Mouse (Mus musculus) frontal cortex, postnatal 10 days (tissue): ENCODE measurements around the gene Mapkapk5.
"Not testable (repeated sequence)": the region's sequence is repeated elsewhere in the genome, so short reads cannot be mapped to it uniquely, and the experiment has no call there.

Source experiments
- DNase-seq, 2 experiments: peaks; one replicate each; pipeline ENCODE4 v3.0.0; 2022; ENCODE audit warnings: low spot score in 2 of 2, mixed read lengths in 1 of 2

Mapkapk5 gene

DNA sequence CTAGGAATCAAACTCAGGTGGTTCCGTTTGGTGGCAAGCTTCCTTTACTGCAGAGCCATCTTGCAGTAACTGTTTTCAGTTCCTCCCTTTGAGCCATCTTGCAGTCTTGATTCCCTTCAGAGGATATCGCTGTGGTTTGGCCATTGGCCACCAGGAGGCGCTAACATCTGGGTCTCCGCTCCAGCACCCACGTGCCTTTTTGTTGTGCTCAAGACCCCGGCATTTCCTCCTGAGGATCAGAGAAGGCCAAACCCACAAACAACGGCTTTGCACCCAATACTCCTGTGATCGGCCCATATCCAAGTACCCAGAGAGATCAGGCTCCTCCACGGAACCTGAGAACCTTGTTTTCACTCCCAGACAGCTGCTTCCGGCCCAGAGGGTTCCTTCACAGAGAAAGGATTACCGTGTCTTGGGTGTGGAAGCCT, 18.8 kb upstream of the Mapkapk5 start:
- DNase-seq, result peak; percentile 67 to 74

DNA sequence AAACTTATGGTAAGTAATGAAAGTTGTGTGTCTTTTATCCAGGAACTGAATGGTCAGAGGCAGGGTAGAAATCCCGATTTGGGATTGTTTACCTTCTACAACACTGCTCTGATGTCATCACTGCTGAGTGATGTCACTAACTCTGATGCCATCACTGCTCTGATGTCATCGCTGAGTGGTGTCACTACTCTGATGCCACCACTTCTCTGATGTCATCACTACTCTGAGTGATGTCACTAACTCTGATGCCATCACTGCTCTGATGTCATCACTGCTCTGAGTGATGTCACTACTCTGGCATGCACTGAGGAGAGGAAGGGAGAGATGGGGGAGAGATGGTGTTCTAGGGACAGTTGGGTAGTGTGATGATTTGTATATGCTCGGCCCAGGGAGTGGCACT, 16.7 kb upstream of the Mapkapk5 start:
- DNase-seq, result no peak

GRCm38 (mm10) chr5:121549196-121549595, 3.5 kb upstream of the Mapkapk5 start:
- DNase-seq, result no peak

- DNase-seq, result no peak
Measured at GRCm38 (mm10) chr5:121547084-121547483, 1.4 kb upstream of the Mapkapk5 start.

GRCm38 (mm10) chr5:121546530-121546895, 808 bp upstream of the Mapkapk5 start:
- peak in 1 of 2 experiments; percentile 43 for DNase-seq

GRCm38 (mm10) chr5:121544910-121545792, 554 bp downstream of the Mapkapk5 start, which contains the start of the genes Adam1a and Gm42878:
Gene Adam1a (minus strand): TSS chr5:121545482.
Gene Gm42878 (minus strand): TSS chr5:121545482.
- peak in 1 of 2 experiments; percentile 11 for DNase-seq

- DNase-seq, result no peak
Measured at GRCm38 (mm10) chr5:121543370-121543769, 2.3 kb downstream of the Mapkapk5 start.

DNA sequence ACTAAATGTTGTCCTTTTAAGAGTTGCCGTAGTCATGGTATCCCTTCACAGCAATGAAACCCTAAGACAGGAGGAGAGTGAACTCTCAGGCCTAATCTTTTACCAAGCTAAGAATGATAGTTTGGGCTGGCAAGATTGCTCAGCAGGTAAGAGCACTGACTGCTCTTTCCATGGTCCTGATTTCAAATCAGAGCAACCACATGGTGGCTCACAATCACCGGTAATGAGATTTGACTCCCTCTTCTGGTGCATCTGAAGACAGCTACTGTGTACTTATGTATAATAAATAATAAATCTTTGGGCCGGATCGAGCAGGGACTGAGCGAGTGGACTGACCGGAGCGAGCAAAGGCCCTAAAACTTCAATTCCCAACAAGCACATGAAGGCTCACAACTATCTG, 4.5 kb downstream of the Mapkapk5 start:
- no peak for DNase-seq

GRCm38 (mm10) chr5:121540066-121540465, 5.6 kb downstream of the Mapkapk5 start:
- no peak for DNase-seq

DNA sequence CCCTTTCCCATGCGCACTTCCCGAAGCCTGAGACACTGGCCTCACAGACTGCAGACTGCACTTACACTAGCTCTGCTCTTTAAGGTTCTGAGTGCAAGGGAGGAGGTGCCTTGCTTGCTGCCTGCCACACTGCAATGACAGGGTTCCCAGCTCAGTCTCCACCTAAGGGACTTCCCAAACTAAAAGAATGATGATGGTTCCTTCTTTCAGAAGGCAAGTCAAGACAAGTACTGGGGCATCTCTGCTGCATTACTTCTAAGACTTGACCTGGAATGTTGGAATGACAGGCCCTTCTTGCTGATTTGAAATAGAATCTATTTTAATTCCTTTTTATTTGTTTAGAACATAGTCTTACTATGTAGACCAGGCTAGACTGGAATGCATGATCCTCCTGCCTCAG, 8.1 kb downstream of the Mapkapk5 start:
- no peak for DNase-seq

GRCm38 (mm10) chr5:121536921-121537555, 8.7 kb downstream of the Mapkapk5 start:
- no peak for DNase-seq

GRCm38 (mm10) chr5:121535116-121535515, 10.6 kb downstream of the Mapkapk5 start:
- DNase-seq, result no peak

GRCm38 (mm10) chr5:121534521-121534920, 11.2 kb downstream of the Mapkapk5 start:
- no peak for DNase-seq

- no peak for DNase-seq
Measured at GRCm38 (mm10) chr5:121526961-121527360, 18.7 kb downstream of the Mapkapk5 start.

GRCm38 (mm10) chr5:121526526-121526925, 19.2 kb downstream of the Mapkapk5 start:
- no peak for DNase-seq

DNA sequence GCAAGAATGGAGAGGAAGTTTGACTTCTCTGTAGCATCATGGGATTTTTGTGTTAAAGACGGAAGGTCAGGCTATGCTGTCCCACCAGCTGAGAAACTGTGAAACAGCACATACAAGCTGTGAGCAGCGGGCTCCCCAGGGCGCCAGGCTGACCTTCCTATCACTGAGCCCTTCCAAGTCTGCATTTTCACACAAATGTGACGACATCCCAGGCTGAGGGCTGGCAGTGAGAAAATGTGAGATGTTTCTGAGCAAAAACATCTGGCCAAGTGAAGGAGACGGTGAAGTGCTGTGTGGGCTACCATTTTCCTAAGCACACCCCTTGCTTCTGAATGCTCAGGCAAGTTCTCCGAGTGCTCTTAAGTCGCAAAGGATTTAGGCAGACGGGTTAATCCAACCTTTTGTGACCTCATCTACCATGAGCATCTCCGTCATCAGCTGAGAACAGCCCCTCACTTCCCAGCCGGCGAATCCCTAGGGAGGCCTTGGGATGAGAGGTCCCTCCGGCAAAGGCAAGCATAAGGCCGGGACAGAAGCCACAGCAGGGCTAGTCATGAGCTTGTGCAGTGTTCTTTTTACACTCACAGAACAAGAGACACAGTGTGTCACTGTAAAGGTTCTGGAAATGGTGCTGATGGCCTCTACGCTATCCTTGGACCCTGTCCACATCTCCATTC, 19.8 kb downstream of the Mapkapk5 start:
- no peak for DNase-seq

- DNase-seq, result not testable (repeated sequence)
Measured at GRCm38 (mm10) chr5:121519758-121520157, 25.9 kb downstream of the Mapkapk5 start.

DNA sequence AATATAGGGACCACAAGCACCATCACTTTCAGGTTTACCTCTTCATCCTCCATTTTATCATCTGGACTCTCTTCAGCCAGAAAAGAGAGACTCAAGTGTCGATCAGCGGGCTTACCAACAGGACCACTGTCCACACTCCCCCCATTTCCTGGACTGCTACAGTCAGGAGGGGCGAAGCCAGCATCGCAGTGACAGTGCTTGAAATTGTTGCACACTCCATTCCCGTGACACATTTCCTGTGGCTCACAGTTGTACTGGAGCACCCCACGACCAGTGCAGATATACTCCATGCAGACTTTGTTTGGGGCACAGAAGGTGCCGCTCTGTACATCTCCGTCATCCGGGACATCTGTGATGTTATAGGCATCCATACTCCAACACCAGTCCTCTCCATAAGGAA, 26.7 kb downstream of the Mapkapk5 start:
- no peak for DNase-seq

DNA sequence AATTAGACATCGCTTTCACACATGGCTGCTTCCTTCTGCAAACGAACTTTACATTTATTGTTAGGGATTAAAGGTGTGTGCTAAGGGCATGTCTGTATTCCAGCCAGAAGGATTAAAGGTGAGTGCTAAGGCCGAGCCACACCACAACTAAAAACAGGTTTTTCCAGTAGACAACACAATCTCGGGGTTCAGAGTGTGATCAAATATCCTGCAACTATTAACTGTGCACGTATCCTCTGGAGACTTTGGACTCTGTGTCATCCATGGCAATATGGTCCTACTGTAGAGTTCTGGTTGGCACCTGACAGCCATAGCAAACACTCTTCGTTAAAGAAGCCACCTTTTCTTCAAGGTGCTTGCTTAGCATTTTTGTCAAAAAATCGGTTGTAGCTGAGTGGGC, 35.7 kb downstream of the Mapkapk5 start:
- DNase-seq, result no peak

GRCm38 (mm10) chr5:121506846-121507245, 38.9 kb downstream of the Mapkapk5 start:
- no peak for DNase-seq

GRCm38 (mm10) chr5:121503231-121503630, 42.5 kb downstream of the Mapkapk5 start, which contains the start of gene Adam1b:
Gene Adam1b (minus strand): TSS chr5:121503435.
- DNase-seq, result no peak

DNA sequence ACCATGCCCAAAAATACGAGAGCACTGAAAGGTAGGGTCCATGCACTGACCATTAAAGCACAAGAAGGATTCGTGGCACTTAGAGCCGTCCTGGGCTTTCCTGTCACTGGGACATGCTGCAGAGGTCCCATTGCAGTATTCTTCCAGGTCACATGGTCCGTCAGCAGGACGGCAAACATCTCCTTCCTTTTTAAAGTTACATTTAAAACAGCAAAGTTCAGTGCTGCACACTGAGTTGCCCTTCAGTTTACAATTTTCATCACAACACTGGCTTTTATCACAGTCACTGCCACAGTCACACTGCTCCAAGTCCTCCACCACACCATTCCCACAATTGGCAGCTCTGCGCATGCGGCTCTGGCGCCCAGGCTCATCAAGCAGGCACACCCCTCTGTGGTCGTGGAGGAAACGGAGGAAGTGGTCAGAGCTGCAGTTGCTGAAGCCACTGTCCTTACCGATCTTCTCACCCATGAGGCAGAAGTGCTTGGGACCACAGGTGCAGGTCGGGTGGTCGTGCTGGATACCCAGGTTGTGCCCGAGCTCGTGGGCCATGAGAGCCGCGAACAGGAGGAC, 44.2 kb downstream of the Mapkapk5 start:
- DNase-seq, result not testable (repeated sequence)
